Mouse (Mus musculus): ENCODE results near the gene Tead3. TPM values are rescaled to one million over a fixed set of nuclear protein-coding genes. Genes with fewer than 3 reads are reported as not detected.
A peak's percentile ranks its signal among the peaks of the same experiment; 100 is the strongest.

Gene Tead3
- polyA plus RNA-seq, 1 experiment from 2014 or later, result 10.0 TPM

DNA sequence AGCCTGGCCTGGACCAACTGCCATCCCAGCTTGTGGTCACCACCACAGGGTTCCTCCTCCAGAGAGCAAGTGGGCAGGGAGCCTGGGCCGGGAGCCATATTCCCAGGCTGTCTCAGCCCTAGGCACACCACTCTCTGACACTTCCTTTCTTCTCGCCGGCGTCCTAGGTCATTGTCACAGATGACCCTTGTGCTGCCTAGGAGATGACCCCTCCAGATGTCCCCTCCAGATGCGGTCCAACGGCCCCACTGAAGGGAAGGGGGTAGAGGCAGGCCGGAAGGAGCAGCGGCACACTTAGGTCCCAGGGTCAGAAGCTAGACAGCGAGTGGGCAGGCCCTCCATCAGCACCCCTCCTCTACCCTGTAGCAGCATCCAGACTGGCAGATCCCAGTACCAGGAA is 50.3 kb downstream of the Tead3 start:
- WGBS, result 43% methylated on average over 9 of the region's 9 CpGs
- DNase-seq (ENCODE audit: low spot score) (no peak), ATAC-seq (ENCODE audit: insufficient number of reproducible peaks, low FRiP score, low TSS enrichment, low read depth) (0 out of 2 replicates have a peak, but pooled peaks have one; percentile 19)
- H3K9ac ChIP-seq (ENCODE audit: low read length), result no peak overlapping the region
- H3K4me3 ChIP-seq (ENCODE audit: low read depth, low read length), result no peak overlapping the region
- no peaks in the 10 kb centered on the region for H3K36me3 ChIP-seq (ENCODE audit: control insufficient read depth, insufficient read depth, low read length)
- no peaks in the 10 kb centered on the region for H3K27me3 ChIP-seq (ENCODE audit: control insufficient read depth, insufficient read depth, low read length)
- H3K9me3 ChIP-seq (ENCODE audit: control insufficient read depth, low read length), result no peaks in the 10 kb centered on the region
- H3K4me2 ChIP-seq (ENCODE audit: low read depth, severe bottlenecking), result no peak overlapping the region
- H3K27ac ChIP-seq (replicated peaks; ENCODE audit: low read depth, low read length), result peak overlapping the region; percentile 54; the same call in 1 of the 2 replicates
- H3K4me1 ChIP-seq (ENCODE audit: control insufficient read depth, insufficient read depth, low read length), result peaks cover 11% of the 10 kb centered on the region

DNA sequence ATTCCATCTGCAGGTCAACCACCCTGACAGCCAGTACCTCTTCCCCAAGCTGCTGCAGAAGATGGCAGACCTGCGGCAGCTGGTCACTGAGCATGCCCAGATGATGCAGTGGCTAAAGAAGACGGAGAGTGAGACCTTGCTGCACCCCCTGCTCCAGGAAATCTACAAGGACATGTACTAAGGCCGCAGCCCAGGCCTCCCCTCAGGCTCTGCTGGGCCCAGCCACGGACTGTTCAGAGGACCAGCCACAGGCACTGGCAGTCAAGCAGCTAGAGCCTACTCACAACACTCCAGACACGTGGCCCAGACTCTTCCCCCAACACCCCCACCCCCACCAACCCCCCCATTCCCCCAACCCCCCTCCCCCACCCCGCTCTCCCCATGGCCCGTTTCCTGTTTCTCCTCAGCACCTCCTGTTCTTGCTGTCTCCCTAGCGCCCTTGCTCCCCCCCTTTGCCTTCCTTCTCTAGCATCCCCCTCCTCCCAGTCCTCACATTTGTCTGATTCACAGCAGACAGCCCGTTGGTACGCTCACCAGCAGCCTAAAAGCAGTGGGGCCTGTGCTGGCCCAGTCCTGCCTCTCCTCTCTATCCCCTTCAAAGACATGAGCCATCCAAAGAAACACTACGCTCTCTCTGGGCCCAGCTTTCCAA is 50.8 kb downstream of the Tead3 start:
- peaks cover 11% of the 10 kb centered on the region for H3K4me1 ChIP-seq (ENCODE audit: control insufficient read depth, insufficient read depth, low read length)

DNA sequence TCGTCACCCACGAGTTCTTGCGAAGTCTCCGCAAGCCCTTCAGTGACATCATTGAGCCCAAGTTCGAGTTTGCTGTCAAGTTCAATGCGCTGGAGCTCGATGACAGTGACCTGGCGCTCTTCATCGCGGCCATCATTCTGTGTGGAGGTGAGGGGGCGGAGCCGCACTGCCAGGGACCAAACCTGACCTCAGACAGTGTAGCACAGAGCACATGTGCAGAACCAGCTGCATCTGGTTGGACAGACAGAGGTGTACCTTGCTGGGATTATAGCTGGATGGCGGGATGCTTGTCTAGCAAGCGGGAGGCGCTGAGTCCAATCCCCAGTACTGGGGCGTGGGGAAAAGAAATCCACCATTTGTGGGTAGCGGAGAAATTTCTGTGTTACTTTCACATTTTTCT is 51.7 kb downstream of the Tead3 start:
- DNase-seq (ENCODE audit: low spot score) (no peak), ATAC-seq (ENCODE audit: insufficient number of reproducible peaks, low FRiP score, low TSS enrichment, low read depth) (no peak)
- Histone ChIP-seq H3K4me3 (ENCODE audit: low read depth, low read length) (no peak overlapping the region), H3K36me3 (ENCODE audit: control insufficient read depth, insufficient read depth, low read length) (no peaks in the 10 kb centered on the region), H3K4me1 (ENCODE audit: control insufficient read depth, insufficient read depth, low read length) (peaks cover 16% of the 10 kb centered on the region), H3K27me3 (ENCODE audit: control insufficient read depth, insufficient read depth, low read length) (no peaks in the 10 kb centered on the region), H3K27ac (replicated peaks; ENCODE audit: low read depth, low read length) (no peak overlapping the region), H3K9me3 (ENCODE audit: control insufficient read depth, low read length) (no peaks in the 10 kb centered on the region), H3K4me2 (ENCODE audit: low read depth, severe bottlenecking) (no peak overlapping the region), H3K9ac (ENCODE audit: low read length) (no peak overlapping the region)
- 95% methylated on average over 17 of the region's 17 CpGs for WGBS

More for the DNA sequence above, 50.8 kb downstream of the Tead3 start:
- 35% methylated on average over 10 of the region's 11 CpGs for WGBS
- H3K9me3 ChIP-seq (ENCODE audit: control insufficient read depth, low read length), result no peaks in the 10 kb centered on the region
- no peaks in the 10 kb centered on the region for H3K27me3 ChIP-seq (ENCODE audit: control insufficient read depth, insufficient read depth, low read length)
- peak overlapping the region; percentile 54; the same call in 1 of the 2 replicates for H3K27ac ChIP-seq (replicated peaks; ENCODE audit: low read depth, low read length)
- no peak for ATAC-seq (ENCODE audit: insufficient number of reproducible peaks, low FRiP score, low TSS enrichment, low read depth)
- no peak overlapping the region for H3K9ac ChIP-seq (ENCODE audit: low read length)
- no peak overlapping the region for H3K4me2 ChIP-seq (ENCODE audit: low read depth, severe bottlenecking)
- H3K4me3 ChIP-seq (ENCODE audit: low read depth, low read length), result no peak overlapping the region
- H3K36me3 ChIP-seq (ENCODE audit: control insufficient read depth, insufficient read depth, low read length), result no peaks in the 10 kb centered on the region
- DNase-seq (ENCODE audit: low spot score), result peak; percentile 29

DNA sequence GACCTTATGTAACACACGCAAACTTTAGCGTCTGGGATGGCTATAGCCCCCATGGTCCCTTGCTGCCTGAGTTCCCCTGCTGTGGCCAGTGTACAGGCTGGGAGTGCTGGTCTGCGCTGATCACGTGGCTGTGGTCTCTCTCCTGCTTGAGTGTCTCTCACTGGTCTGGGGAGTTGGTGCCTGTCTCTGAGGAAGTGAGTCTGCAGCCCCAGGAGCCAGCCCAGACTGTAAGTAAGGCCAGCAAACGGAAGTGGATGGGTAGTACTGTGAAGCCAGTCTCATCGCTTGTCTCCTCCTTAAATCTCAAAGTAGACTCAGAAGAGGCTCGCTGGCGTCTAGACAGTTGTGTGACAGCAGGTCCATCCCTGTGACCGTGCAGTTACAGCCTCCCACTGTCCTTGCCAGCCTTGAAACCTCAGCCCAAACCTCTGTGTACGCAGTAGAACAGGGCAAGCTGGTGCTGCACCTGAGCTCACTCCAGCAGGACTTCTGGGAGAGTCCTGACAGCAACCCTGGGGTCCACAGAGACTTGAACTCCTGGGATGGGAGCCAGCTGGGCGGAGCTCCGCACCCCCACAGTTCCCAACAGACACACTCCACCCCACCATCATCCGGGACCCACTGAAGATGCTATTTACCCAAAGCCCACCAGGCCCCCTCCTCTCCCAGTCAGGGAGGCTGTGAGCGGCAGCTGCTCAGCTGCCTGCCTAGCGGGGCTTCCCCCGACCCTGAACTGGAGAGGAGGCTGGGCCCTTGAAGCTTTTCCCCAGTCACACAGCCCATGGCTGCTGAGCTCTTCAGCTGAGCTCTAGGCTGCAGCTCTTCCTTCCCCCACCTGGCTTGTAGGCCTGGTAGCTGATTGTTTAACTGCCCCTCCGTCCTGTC is 55.9 kb downstream of the Tead3 start:
- Histone ChIP-seq H3K9me3 (ENCODE audit: control insufficient read depth, low read length) (no peaks in the 10 kb centered on the region), H3K27me3 (ENCODE audit: control insufficient read depth, insufficient read depth, low read length) (no peaks in the 10 kb centered on the region), H3K36me3 (ENCODE audit: control insufficient read depth, insufficient read depth, low read length) (peaks cover 2% of the 10 kb centered on the region; the same call in 1 of the 2 replicates), H3K4me3 (ENCODE audit: low read depth, low read length) (no peak overlapping the region), H3K4me2 (ENCODE audit: low read depth, severe bottlenecking) (no peak overlapping the region), H3K4me1 (ENCODE audit: control insufficient read depth, insufficient read depth, low read length) (peaks cover 13% of the 10 kb centered on the region), H3K27ac (replicated peaks; ENCODE audit: low read depth, low read length) (no peak overlapping the region), H3K9ac (ENCODE audit: low read length) (no peak overlapping the region)
- ATAC-seq (ENCODE audit: insufficient number of reproducible peaks, low FRiP score, low TSS enrichment, low read depth), result no peak
- no peak for DNase-seq (ENCODE audit: low spot score)
- WGBS, result 75% methylated on average over 17 of the region's 17 CpGs

DNA sequence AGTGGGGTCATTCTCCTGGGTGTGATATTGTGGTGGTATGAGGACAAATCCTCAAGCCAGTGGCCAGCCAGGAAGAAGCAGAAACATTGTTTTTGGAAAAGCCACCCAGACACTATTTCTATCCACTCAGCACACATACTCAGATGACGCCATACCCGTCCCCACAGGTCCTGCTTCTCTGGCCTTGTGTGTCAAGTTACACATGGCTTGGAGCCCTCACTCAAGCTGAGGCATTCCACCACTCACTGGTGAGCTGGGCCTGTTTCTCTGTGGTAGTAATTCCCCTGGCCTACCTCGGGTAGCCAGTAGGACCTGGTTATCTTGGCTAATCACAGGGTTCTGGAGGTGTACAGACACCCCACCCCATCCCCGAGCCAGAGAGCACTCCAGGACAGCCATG is 56.9 kb downstream of the Tead3 start:
- no peaks in the 10 kb centered on the region for H3K9me3 ChIP-seq (ENCODE audit: control insufficient read depth, low read length)
- H3K9ac ChIP-seq (ENCODE audit: low read length), result no peak overlapping the region
- H3K36me3 ChIP-seq (ENCODE audit: control insufficient read depth, insufficient read depth, low read length), result peaks cover 2% of the 10 kb centered on the region; the same call in 1 of the 2 replicates
- 63% methylated on average over 4 of the region's 4 CpGs for WGBS
- no peak overlapping the region for H3K27ac ChIP-seq (replicated peaks; ENCODE audit: low read depth, low read length)
- peaks cover 5% of the 10 kb centered on the region; the same call in 1 of the 2 replicates for H3K4me1 ChIP-seq (ENCODE audit: control insufficient read depth, insufficient read depth, low read length)
- no peak for ATAC-seq (ENCODE audit: insufficient number of reproducible peaks, low FRiP score, low TSS enrichment, low read depth)
- H3K4me2 ChIP-seq (ENCODE audit: low read depth, severe bottlenecking), result no peak overlapping the region
- DNase-seq (ENCODE audit: low spot score), result no peak
- no peaks in the 10 kb centered on the region for H3K27me3 ChIP-seq (ENCODE audit: control insufficient read depth, insufficient read depth, low read length)
- H3K4me3 ChIP-seq (ENCODE audit: low read depth, low read length), result no peak overlapping the region

DNA sequence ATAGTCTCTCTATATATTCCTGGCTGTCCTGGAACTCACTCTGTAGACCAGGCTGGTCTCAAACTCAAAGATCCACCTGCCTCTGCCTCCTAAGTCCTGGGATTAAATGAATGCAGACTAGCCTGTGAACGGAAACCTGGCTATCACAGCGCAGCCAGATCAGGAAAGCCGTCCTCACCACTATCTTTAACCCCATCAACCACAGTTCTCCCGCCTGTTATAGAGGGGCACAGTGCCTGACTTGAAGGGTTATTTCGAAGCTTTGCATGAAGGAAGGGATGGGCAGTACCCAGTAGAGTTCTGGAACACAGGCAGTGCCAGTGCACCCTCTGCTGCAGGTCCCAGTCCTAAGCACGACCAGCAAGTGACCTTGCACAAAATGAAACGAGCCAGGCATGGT is 59.3 kb downstream of the Tead3 start:
- no peak overlapping the region for H3K9ac ChIP-seq (ENCODE audit: low read length)
- 80% methylated on average over 7 of the region's 7 CpGs for WGBS
- H3K27ac ChIP-seq (replicated peaks; ENCODE audit: low read depth, low read length), result no peak overlapping the region
- DNase-seq (ENCODE audit: low spot score) (no peak), ATAC-seq (ENCODE audit: insufficient number of reproducible peaks, low FRiP score, low TSS enrichment, low read depth) (no peak)
- H3K9me3 ChIP-seq (ENCODE audit: control insufficient read depth, low read length), result no peaks in the 10 kb centered on the region
- H3K4me2 ChIP-seq (ENCODE audit: low read depth, severe bottlenecking), result no peak overlapping the region
- peaks cover 5% of the 10 kb centered on the region; the same call in 1 of the 2 replicates for H3K4me1 ChIP-seq (ENCODE audit: control insufficient read depth, insufficient read depth, low read length)
- H3K4me3 ChIP-seq (ENCODE audit: low read depth, low read length), result no peak overlapping the region
- no peaks in the 10 kb centered on the region for H3K27me3 ChIP-seq (ENCODE audit: control insufficient read depth, insufficient read depth, low read length)
- peaks cover 4% of the 10 kb centered on the region; the same call in 1 of the 2 replicates for H3K36me3 ChIP-seq (ENCODE audit: control insufficient read depth, insufficient read depth, low read length)

DNA sequence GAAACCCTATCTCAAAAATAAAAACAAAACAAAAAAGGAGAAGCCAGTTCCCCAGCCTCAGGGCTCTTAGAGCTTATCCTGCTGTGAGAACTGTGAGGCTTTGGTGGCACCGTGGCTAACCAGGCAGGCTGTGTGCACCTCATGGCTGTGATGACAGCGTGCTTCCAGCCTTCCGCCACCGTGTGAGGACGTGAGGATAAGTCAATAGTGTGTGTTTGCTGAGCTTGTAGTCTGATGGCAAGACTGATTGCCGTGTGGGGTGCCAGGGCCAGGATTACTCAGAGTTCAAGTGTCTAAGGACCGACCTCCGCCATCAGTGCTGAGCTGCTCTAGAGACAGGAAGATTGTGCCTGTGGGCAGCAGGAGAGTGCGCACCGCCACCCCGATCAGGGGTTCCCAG is 59.9 kb downstream of the Tead3 start:
- no peak overlapping the region for H3K27ac ChIP-seq (replicated peaks; ENCODE audit: low read depth, low read length)
- DNase-seq (ENCODE audit: low spot score) (no peak), ATAC-seq (ENCODE audit: insufficient number of reproducible peaks, low FRiP score, low TSS enrichment, low read depth) (no peak)
- peaks cover 8% of the 10 kb centered on the region; the same call in 1 of the 2 replicates for H3K4me1 ChIP-seq (ENCODE audit: control insufficient read depth, insufficient read depth, low read length)
- no peak overlapping the region for H3K4me3 ChIP-seq (ENCODE audit: low read depth, low read length)
- no peak overlapping the region for H3K4me2 ChIP-seq (ENCODE audit: low read depth, severe bottlenecking)
- peaks cover 4% of the 10 kb centered on the region; the same call in 1 of the 2 replicates for H3K36me3 ChIP-seq (ENCODE audit: control insufficient read depth, insufficient read depth, low read length)
- no peak overlapping the region for H3K9ac ChIP-seq (ENCODE audit: low read length)
- 88% methylated on average over 11 of the region's 11 CpGs for WGBS
- H3K27me3 ChIP-seq (ENCODE audit: control insufficient read depth, insufficient read depth, low read length), result no peaks in the 10 kb centered on the region
- H3K9me3 ChIP-seq (ENCODE audit: control insufficient read depth, low read length), result no peaks in the 10 kb centered on the region

DNA sequence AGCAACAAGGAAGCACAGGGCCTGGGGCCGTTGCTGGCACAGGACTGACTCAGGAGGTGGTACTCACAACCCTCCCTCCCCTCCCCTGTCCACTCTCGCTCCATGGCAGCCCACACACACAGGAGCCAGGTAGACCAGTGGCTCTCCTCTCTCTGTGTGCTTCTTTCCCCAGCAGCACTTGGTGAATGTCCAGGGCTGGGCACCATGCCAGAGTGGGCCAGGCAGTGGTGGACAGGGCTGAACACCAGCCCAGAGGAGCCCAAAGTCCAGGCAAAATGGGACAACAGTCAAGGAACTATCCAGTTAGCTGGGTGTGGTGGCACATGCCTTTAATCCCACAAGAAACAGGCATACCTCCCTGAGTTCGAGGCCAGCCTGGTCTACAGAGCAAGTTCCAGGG is 60.4 kb downstream of the Tead3 start:
- Histone ChIP-seq H3K4me2 (ENCODE audit: low read depth, severe bottlenecking) (no peak overlapping the region), H3K9ac (ENCODE audit: low read length) (no peak overlapping the region), H3K36me3 (ENCODE audit: control insufficient read depth, insufficient read depth, low read length) (peaks cover 4% of the 10 kb centered on the region; the same call in 1 of the 2 replicates), H3K4me3 (ENCODE audit: low read depth, low read length) (no peak overlapping the region), H3K4me1 (ENCODE audit: control insufficient read depth, insufficient read depth, low read length) (peaks cover 8% of the 10 kb centered on the region; the same call in 1 of the 2 replicates), H3K27me3 (ENCODE audit: control insufficient read depth, insufficient read depth, low read length) (no peaks in the 10 kb centered on the region), H3K9me3 (ENCODE audit: control insufficient read depth, low read length) (no peaks in the 10 kb centered on the region), H3K27ac (replicated peaks; ENCODE audit: low read depth, low read length) (no peak overlapping the region)
- ATAC-seq (ENCODE audit: insufficient number of reproducible peaks, low FRiP score, low TSS enrichment, low read depth) (no peak), DNase-seq (ENCODE audit: low spot score) (no peak)
- 75% methylated on average over 3 of the region's 3 CpGs for whole genome bisulfite sequencing
